Mouse (Mus musculus) megakaryocyte, adult 5-6 weeks (primary cell): ENCODE measurements around the gene Blnk. TPM values are rescaled to one million over a fixed set of nuclear protein-coding genes. Genes with fewer than 3 reads are reported as not detected.
A peak's percentile ranks its signal among the peaks of the same experiment; 100 is the strongest.

Experiments
- ATAC-seq: 2 replicates; pipeline ENCODE4 v1.8.0; 2016; ENCODE audit warnings: mild to moderate bottlenecking, inconsistent platforms; ENCODE audit not compliant: poor library complexity, severe bottlenecking
- total RNA-seq, 2 experiments: library from RNA; stranded (forward) in 1 of 2; stranded (reverse) in 1 of 2; fragments of 153-499, 151-499 nt in 1 of 2; fragments of 221-1000, 200-1000 nt in 1 of 2; gene quantifications; 2 replicates each; pipeline versions ENCODE4 v1.2.3 to v1.2.4; 2015 to 2017

Blnk gene
- total RNA-seq (2015) (3.0 and 3.4 TPM in 2 replicates), total RNA-seq (2017) (1.9 and 2.4 TPM in 2 replicates)

DNA sequence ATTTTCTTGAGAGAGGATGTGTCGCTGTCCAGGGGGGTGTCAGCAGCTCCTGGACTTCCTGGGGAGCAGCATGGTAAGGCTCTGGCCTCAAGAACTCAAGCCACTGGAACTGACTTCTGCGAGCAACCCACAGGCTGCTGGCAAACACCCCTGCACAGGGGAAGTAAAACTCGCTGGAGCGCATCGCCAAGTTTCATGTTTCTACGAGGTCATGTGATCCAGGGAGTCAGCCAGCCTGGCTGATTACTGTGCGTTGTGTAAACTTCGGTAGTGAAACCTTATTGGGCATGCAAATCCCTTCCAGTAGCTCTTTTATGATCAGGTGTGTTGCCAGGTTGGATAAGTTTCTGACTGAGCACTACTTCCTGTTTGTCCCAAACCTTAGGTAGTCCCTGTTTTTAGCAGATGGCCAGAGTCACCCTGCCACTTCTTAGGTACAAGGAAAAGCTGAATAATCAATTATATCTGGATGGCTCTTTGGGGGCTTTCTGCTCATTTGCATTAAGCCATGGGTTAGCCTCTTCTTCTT lies at the start of gene Blnk:
TSS of gene Blnk (minus strand) at position 479 of the 529 bp plus-strand sequence.
- ATAC-seq: peak; percentile 69

DNA sequence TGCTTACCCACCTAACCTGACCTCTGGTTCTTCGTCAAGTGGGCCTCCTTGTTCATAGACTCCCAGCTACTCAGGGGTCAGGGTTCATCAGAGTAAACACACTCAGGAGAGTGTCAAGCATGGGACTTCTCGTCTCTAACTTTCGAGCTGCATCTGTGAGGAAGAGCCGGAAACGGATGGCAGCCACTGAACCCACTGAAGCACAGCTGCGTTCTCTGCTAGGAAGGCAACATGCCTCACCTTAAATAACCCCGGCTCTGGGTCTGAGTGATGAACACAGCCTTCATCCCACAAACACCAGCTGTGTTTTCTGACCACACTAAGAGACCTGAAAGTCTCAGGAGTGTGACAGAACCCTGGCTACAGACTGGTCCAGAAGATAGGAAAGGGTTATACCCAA lies 44.8 kb upstream of the Blnk start:
- peak; percentile 33; the same call in 1 of the 2 replicates for ATAC-seq

DNA sequence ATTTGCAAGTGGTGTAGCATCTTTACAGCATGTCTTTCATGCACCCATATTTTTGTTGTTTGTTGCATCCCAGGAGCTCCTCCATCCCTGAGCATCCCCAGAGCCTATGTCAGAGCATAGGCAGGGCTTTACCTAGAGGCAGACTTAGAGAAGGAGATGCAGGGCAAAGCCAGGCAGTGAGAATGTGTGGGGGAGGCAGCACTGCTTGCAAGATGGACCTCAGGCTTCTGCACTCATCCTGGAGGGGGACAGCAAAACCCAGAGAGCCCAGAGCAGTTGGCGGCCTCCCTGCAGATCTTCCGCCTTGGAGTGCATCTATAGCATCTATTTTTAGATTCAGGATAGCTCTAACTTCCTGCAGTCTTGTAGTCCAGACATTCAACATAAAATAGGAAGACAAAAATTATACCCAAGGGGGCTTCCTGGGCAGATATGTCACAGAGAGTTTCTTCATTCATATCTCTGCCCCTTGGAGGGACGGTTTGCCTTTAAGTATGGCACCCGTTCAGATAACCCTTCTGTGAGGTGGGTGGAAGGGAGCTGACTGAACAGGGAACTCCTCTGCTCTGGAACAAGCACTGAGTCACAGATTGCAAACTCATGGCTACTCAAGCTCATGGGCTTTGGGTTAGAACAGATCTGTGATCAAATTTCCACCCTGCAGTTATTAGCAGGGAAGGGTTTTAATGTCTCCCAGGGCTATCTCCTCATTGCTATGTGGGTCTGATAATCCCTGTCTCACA lies 41.6 kb upstream of the Blnk start:
- ATAC-seq: no peak

DNA sequence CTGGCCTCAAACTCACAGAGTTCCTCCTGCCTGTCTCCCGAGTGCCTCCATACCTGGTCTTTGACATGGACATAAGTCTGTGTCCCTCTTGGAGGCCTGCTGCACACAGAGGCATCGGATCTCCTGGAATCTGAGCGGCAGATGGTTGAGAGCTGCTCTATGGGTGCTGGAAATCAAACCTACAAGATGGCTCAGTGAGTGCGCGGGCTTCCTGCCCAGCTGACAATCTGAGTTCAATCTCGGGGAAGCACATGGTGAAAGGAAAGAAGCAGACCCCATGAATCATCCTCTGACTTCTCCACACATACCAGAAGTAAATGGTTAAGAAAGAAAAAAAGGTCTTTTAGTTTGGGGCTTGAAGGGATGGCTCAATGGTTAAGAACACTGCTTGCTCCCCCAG lies 37.5 kb upstream of the Blnk start:
- ATAC-seq: no peak

DNA sequence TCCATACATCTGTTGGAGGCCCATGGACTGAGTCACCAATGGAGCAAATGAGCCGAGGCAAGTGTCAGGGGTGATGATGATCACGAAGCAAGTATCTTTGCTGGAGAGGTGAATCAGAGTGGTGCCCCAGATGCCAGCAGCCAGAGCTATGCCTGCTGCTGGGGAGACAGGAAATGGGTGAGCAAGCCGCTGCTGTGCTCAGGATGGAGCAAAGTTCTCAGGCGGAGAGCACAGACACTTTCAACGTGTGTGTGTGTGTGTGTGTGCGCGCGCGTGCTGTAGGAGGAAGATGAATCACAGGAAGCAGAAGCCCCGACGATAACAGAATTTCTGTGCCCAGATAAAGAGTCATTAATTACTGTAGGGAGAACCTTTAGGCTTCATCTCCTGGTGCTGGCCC lies 36.7 kb upstream of the Blnk start:
- ATAC-seq: peak; percentile 66

DNA sequence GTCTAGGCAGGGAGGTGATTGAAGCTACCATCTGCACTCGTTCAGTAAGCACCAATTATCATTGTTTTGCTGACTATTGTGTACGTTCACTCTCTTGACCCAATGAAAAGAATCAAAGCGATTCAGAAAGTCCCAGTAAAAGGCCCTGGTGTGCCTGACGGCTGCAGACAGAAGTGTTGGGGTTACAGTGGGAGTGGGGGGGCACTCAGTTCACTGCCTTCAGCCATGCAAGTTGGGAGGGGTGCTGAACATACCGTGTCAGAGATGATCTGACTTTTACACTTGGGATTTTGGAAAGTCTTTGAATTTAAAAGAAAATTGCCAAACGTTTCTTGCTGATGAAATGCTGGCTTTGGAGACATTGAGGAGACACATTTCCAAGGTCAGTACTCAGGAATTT lies 35.8 kb upstream of the Blnk start:
- ATAC-seq: no peak

DNA sequence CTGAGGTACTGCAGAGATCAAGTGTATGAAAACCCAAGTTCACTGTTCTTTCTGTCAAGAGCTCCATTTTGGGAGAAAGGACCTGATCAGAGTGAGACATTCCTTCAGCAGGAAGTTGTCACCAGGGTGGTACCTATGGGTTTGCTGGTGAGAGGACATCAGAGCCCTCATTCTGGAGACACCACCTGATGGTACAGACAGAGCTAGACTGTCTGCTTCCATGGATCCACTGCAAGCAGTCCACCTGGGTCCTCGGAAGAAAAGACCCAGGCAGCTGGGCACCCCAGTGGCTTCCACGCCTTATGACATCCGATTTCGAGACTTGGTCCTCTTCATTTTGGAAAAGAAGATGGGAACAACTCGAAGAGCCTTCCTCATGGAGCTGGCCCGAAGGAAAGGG lies 34.9 kb upstream of the Blnk start, which contains the start of gene Dntt:
TSS of gene Dntt (plus strand) at position 57 of the 400 bp plus-strand sequence.
- no peak for ATAC-seq

DNA sequence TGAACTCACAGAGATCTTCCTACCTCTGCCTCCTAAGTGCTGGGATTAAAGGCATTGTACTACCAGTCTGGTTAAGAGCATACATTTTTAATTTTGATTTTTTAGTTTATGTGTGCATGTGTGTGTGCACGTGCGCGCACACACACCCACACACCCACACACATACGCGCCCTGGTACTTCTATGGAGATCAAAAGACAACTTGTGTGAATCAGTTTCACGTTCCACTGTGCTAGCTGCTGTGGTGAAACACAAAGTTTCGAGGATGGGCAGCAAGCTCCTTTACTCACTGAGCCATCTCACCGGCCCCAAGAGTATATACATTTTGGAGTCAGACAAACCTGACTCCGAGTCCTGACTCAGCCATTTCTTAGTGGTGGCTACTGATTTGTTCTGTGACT lies 33.3 kb upstream of the Blnk start:
- no peak for ATAC-seq

DNA sequence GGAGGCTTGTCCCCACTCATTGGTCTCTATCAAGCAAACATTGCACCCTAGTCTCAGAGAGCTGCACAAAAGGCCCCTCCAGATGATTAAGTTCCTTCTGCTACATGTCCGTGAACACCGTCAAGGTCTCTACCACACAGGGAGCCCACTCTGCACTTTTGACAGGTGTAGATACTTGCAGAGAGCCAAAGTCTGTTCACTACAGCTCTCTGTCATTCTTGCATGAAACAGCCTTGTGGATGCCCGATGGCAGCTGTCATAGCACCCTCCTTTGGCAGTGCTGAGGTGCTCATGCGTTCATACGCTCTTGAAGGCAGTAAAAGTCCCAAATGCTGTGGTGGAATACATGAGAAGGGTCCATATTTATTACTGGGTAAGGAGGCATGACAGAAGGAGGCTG lies 32.7 kb upstream of the Blnk start:
- ATAC-seq: no peak

DNA sequence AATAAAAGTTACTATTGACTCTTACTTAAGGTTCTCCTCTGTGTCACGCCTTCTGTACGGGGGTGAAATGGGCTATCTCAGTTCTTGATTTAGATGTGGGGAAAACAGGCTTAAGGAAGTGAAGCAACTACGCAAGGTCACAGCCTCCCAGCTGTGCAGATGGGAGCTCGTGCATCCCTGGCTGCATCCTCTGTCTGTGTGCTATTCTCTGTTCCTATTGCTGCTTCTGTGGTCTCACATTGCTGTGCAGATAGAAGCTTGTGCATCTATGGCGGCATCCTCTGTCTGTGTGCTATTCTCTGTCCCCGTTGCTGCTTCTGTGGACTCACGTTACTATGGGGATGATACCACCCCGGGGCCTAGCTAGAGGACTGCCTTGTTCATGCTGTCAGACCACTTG lies 32.2 kb upstream of the Blnk start:
- ATAC-seq: peak; percentile 57

DNA sequence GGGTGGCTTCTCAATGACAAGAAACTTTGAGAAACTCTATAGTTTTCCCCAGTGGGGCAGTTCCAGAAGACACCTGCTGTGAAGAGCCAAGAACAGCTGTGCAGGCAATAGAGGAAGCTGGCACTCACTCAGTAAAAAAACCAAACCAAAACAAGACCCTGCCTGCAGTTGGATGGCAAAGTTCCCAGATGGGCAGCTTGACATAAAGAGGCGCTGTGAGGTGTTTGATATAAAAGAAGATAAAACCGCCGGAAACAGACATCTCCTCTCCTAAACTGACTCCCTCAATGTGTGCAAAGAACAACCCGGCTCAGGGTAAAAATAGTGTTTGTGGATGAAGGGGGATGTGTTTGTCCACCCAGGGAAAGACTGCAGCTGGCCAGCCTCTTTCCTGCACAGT lies 27.9 kb upstream of the Blnk start:
- ATAC-seq: no peak

DNA sequence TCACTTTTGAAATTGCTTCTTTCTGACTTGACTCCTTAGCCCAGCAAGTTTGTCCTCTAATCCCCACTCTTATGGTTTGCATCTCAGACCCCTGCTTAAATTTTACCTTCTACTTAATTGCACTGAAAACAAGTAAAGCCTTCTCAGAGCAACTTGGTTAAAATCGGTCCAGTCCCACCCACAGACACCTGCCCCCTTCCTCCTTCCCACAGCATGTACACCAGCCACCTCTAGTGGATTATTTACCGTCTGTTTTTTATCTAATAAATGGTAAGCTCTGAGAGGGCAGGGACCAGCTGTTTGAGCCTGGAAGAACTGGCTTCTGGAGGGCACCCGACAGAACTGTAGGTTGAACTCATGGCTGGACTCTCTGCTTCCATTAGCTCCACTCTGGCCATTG lies 26.2 kb upstream of the Blnk start:
- no peak for ATAC-seq

DNA sequence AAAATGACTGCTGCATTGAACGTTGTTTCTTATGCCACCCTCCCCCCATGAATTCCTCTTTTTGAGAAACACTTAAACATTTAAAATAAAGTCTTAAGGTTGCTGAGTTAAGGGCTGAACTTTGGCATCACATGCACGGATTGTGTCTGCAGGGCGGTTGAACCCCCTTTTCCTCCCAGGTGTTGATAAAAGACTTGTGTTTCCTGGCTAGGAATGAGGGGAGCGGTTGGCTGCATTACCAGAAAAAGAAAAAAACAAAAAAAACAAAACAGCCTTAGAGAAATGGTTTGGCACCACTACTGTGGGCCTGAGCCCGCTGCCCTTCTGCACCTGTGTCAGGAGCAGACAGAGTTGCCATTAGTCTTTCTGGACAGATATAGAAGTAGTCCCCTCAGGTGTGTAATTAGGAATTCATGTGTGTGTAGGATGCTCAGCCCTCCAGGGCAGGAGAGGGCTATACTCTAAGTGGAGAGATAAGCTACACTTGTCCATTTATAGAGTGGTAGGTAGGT lies 24.9 kb upstream of the Blnk start:
- no peak for ATAC-seq

DNA sequence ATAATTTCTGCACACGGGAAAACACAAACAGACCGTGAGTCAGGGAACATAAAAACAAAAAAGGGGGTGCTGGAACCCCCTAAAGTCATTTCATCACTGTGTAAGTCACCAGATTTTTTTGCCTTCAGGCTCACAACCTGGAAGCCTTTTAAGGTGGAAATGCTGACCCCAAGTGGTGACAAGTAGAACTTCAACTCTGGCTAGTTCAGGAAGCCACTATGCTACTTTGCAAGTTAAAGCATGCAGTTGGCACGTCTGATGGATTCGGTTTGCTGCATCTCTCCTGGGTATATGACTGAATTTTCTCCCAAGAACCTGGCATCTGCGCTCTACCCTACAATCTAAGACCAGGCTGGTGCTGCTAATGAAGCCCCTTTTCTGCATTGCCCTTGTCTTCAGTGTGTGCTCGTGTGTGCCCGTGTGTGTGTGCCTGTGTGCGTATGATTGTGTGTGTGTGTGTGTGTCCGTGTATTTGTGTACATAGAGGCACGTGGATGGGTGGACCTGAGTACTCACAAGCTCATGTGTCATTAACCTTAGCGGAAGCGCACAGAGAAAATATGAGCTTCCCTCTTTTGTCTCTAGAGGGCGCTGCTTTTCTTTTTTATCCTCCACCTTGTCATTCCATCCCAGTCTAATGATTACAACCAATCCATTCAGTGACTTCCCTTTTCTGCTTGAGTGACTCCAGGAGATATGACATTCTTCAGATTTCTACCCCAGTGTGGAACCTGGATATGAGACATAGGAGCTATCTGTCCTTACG lies 21.8 kb upstream of the Blnk start:
- peak; percentile 90 for ATAC-seq

DNA sequence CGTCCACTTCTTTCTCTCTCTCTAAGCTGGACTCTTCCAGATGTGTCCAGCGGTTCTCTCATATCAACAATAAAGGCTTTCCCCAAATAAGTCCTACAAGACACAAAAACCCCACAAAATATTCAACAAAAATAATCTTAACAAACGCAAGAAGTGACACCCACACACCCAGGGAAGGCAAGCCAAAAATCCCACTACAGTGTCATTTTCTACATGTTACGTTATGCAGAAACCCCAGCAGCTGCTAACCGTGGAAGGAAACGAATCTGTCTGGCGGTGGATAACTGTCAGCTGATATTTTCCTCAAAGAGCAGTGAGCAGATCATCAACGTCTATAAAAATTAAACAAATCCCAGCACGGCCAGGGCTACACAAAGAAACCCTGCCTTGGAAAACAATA lies 19.7 kb upstream of the Blnk start:
- no peak for ATAC-seq

DNA sequence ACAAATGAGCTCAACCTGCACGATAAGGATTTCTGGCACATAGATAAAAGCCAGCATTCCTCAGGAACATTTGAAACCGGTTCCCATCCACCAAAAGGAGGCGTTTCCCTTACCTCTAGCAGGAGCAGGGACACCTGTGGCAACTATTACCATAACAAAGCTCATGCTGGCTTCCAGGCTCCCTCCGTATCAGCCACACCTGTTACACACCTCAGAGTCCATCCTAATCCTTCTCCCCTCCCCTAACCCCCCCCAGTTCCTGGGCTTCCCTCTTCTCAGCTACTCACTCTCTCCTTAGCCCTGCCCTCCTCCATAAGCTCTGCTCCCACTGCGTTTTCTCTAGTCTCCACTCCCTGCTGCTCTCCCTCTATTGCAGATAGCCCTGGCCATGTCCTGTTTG lies 19.3 kb upstream of the Blnk start:
- no peak for ATAC-seq

DNA sequence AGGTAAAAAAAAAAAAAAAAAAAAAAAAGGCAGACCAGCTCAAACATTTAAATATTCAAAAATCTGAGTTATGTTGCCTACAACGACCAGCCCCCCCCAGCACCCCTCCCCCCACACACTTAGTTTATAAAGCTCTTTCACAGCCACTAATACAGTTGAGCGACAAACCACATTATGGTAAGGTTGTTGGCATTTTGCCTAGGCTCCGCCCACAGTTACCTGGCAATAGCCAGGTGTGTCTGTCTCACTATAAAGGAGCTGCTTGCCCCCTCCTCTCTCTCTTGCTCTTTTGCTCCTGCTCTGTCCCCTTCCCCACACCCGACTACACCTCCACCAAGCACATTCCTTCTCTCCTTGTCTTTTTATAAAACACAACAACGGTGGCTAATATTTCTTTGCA lies 17.3 kb upstream of the Blnk start:
- ATAC-seq: no peak

DNA sequence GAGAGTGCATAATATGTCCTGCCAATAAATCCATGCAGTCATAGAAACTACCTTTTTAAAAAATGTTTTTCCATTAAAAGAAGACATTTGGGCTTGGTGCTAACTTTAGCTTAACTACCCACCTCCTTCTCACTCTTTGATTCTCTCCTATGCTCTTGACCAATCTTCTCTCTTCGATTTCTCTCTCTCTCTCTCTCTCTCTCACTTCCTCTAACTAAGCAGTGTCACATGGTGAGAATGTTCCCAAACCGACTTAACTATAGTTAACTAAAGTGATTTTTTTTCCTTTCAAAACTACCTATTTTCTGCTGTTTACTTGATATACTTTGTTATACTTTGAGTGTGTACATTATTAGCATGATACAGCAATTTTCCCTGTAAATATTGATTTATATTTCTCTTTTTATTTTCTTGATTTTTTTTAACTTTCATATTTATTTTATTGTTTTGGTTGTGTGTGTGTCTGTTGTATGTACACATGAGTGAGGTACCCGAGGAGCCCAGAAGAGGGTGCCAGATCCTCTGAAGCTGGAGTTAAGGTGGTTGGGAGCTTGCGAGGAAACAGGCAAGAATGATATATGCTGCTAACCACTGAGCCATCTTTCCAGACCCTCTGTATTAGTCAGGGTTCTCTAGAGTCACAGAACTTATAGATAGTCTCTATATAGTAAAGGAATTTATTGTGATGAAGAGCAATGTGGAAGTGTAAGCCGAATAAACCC lies 14.5 kb upstream of the Blnk start:
- no peak for ATAC-seq

DNA sequence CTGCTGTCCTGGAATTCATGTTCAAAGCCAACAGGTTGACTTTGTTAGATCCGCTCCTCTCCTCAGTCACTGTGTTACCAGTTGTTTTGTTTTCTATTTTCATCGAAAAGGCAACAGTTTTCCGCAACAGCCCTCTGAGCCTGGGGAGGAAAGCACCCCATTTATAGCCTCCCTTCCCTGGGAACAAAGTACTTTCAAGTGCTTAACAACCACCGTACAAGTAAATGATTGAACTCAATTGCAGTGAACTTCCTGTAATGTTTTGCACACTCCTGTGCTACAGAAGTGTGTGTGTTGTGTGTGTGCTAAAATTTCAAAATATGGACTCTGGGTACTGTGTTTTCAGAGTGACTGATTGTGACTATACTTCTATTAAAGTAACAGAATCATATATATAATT lies 13.4 kb upstream of the Blnk start:
- ATAC-seq: no peak

DNA sequence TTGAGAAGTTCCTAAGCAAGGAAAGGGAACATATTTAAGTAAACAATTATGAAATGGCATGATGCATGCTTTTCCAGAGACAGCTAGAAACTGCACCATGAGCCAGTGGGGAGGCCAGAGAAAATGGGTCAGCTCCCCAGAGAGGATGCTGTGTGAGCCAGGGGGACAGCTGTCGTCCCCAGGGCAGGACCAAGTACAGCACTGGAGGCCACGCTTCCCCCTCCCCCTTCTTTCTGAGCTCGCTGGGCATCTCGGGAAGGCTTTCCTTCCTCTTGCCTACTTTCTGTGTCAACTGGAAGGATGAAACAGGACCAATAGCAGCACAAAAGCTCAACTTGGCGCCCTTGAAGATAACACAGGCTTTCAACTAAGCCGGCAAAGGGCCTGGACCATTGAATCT lies 13.0 kb upstream of the Blnk start:
- ATAC-seq: no peak

DNA sequence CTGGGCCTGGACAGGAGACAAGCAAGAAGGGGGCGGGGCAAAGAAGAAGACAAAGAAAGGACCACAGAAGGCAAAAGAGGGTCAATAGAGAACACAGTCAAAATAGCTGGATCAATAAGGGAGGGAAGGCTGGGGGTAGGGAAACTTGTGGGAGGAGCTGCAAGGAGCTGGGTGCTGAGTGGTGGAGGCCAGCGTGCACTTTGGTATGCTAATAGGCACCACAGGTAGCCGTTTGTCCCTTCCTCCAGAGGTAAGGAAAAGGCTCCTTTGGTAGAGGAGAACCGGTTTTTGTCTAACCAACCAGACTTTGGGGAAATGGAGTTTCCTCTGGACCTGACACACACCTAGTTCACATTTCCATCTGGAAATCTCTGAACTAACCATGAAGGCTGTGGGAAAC lies 12.3 kb upstream of the Blnk start:
- ATAC-seq: no peak
